Mouse (Mus musculus) olfactory bulb, adult 2 months (tissue): Measurements from ENCODE around the gene Copz1. TPM values are rescaled to one million over a fixed set of nuclear protein-coding genes. Genes with fewer than 3 reads are reported as not detected.
A peak's percentile ranks its signal among the peaks of the same experiment; 100 is the strongest.

Experiments
- H3K27ac ChIP-seq: fragments of 200-500 bp; 2 replicates; pipeline ENCODE4 v1.5.1; 2012; ENCODE audit warnings: low read depth, low read length; ENCODE audit not compliant: insufficient read depth
- H3K4me1 ChIP-seq: fragments of 200-500 bp; 2 replicates; pipeline ENCODE4 v1.6.1; 2012; ENCODE audit warnings: low read length; ENCODE audit not compliant: control insufficient read depth, insufficient read depth
- H3K4me3 ChIP-seq: fragments of 200-500 bp; 2 replicates; pipeline ENCODE4 v1.5.1; 2012; ENCODE audit warnings: mild to moderate bottlenecking, low read depth, low read length, moderate library complexity; ENCODE audit not compliant: insufficient read depth
- CTCF ChIP-seq: fragments of 200-500 bp; IDR thresholded peaks from 2 replicates; pipeline ENCODE4 v1.5.1; 2012; ENCODE audit warnings: low read depth, mild to moderate bottlenecking, low read length, moderate library complexity; ENCODE audit not compliant: insufficient read depth
- POLR2A ChIP-seq: fragments of 200-500 bp; IDR thresholded peaks from 2 replicates; pipeline ENCODE4 v1.6.1; 2012; ENCODE audit warnings: mild to moderate bottlenecking, low read depth, low read length, moderate library complexity; ENCODE audit not compliant: insufficient read depth
- WGBS: fragments of 180-500 bp; shearing (Covaris S2); methylation state at CpG from one replicate; pipeline ENCODE4 v1.1.7; 2018; 5-methylcytosine and 5-hydroxymethylcytosine counted together
- polyA plus RNA-seq: library from polyadenylated mRNA; stranded (reverse); fragments of >200 nt; gene quantifications from 2 replicates; pipeline ENCODE4 v1.2.4, GENCODE M21; 2012; ENCODE audit warnings: low replicate concordance; ENCODE audit not compliant: missing spikeins, insufficient read depth, insufficient read length

Copz1 gene
- polyA plus RNA-seq, 1 experiment = not detected

GRCm38 (mm10) chr15:103250195-103250740 lies 22.2 kb upstream of the Copz1 start:
- Histone ChIP-seq H3K4me1 (peaks cover 5% of the 10 kb centered on the region; the same call in 1 of the 2 replicates), H3K4me3 (no peak overlapping the region), H3K27ac (no peak overlapping the region)
- 23% methylated on average over 2 of the region's 2 CpGs for WGBS
- TF ChIP-seq POLR2A = no peak
- TF ChIP-seq CTCF = peak; percentile 85; the same call in 1 of the 2 replicates

DNA sequence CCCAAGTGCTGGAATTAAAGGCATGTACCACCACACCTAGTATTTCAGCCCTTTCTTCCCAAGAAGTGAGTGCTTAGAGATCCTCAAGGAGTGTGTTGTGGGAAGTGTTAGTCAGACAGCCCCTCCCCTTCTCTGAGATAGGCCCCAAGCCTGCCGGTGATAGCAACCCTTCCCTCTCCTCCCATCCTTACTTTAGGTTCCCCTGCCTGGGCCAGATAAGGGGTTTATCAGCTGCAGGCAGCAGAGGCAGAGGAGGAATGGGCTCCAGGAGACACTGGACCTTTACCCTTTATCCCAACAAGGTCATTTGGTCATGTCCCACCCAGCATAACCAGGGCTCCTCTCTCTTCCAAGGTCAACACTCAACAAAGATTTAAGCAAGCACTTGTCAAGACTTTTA lies 20.9 kb upstream of the Copz1 start:
- Histone ChIP-seq H3K4me3 (no peak overlapping the region), H3K27ac (no peak overlapping the region), H3K4me1 (peaks cover 6% of the 10 kb centered on the region; the same call in 1 of the 2 replicates)
- 40% methylated on average over 1 of the region's 1 CpGs for whole genome bisulfite sequencing
- TF ChIP-seq CTCF = no peak
- no peak for TF ChIP-seq POLR2A

GRCm38 (mm10) chr15:103252660-103253059 lies 19.9 kb upstream of the Copz1 start:
- 83% methylated on average over 3 of the region's 3 CpGs for WGBS
- TF ChIP-seq CTCF (no peak), POLR2A (no peak)
- H3K4me3 ChIP-seq = no peak overlapping the region

GRCm38 (mm10) chr15:103253352-103253751 lies 19.2 kb upstream of the Copz1 start:
- 100% methylated on average over 1 of the region's 1 CpGs for WGBS
- Histone ChIP-seq H3K4me3 (no peak overlapping the region), H3K4me1 (peaks cover 6% of the 10 kb centered on the region; the same call in 1 of the 2 replicates), H3K27ac (no peak overlapping the region)
- TF ChIP-seq POLR2A (no peak), CTCF (no peak)

More at GRCm38 (mm10) chr15:103252660-103253059, 19.9 kb upstream of the Copz1 start:
- Histone ChIP-seq H3K27ac (no peak overlapping the region), H3K4me1 (peaks cover 6% of the 10 kb centered on the region; the same call in 1 of the 2 replicates)

GRCm38 (mm10) chr15:103255169-103255568 lies 17.3 kb upstream of the Copz1 start:
- peak overlapping the region; percentile 27 for H3K4me3 ChIP-seq
- TF ChIP-seq POLR2A = no peak
- TF ChIP-seq CTCF = no peak
- H3K4me1 ChIP-seq = peaks cover 6% of the 10 kb centered on the region; the same call in 1 of the 2 replicates
- no peak overlapping the region for H3K27ac ChIP-seq
- 2% methylated on average over 25 of the region's 25 CpGs for WGBS

GRCm38 (mm10) chr15:103256210-103256986 lies 16.1 kb upstream of the Copz1 start:
- H3K4me3 ChIP-seq = no peak overlapping the region
- TF ChIP-seq POLR2A (no peak), CTCF (no peak)
- H3K4me1 ChIP-seq = peaks cover 6% of the 10 kb centered on the region; the same call in 1 of the 2 replicates
- 95% methylated on average over 6 of the region's 6 CpGs for WGBS
- no peak overlapping the region for H3K27ac ChIP-seq

DNA sequence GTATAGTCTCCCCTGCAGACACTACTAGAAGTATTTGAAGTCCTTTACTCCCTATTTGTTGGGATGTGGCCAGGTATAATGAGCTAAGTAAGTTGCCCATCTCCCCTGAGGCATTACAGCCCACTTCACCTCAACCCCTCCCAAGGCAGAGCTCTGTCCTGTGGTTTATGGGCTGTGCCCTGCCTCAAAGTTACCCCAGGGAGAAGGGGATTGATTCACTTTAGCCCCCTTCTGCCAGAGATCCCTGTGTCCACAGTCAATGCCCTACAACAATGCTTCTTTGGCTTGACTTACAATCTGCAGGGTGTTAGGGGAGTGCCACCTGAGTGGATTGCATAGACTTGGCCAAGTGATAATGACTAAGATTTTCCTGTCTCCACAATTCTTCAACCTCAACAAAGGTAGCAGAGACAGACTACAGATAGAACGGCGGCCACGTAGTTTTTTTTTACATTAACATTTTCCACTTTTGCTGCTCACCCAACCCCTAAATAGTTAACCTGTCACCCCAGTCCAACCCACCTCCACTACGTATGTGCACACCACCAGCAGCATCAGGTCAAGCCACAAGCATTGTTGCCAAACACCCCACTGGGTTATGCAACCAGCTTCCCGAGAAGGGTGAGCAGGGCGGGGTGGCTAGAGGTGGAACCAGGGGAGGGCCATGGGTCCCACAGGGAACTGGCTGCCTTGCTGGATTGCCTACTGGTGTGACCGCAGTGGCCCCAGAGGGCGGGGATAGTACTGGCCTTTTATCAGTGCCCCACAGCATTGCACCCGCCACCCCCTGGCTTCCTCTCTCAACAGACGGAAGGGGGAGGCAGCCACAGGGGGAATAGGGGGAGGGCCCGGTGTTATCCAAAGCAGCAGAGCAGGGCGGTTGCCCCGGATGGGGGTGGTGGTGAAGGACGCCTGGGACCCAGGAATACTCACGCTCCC lies 14.5 kb upstream of the Copz1 start, which contains the start of gene Nfe2:
TSS of gene Nfe2 (minus strand) at position 614 of the 939 bp plus-strand sequence.
- H3K27ac ChIP-seq = no peak within 1 kb of the TSS
- no peak within 1 kb of the TSS for H3K4me3 ChIP-seq
- TF ChIP-seq POLR2A (no peak), CTCF (no peak)

GRCm38 (mm10) chr15:103259162-103259561 lies 13.4 kb upstream of the Copz1 start:
- no peak overlapping the region for H3K4me3 ChIP-seq
- TF ChIP-seq CTCF = no peak
- TF ChIP-seq POLR2A = no peak
- H3K27ac ChIP-seq = no peak overlapping the region
- WGBS = 86% methylated on average over 5 of the region's 5 CpGs
- H3K4me1 ChIP-seq = peaks cover 6% of the 10 kb centered on the region; the same call in 1 of the 2 replicates

More for the DNA sequence above, 14.5 kb upstream of the Copz1 start, which contains the start of gene Nfe2:
- 23% methylated on average over 15 of the region's 15 CpGs for WGBS
- peaks cover 6% of the 10 kb centered on the region; the same call in 1 of the 2 replicates for H3K4me1 ChIP-seq

- Histone ChIP-seq H3K4me3 (no peak overlapping the region), H3K27ac (no peak overlapping the region), H3K4me1 (peaks cover 4% of the 10 kb centered on the region; the same call in 1 of the 2 replicates)
- TF ChIP-seq POLR2A = no peak
- TF ChIP-seq CTCF = no peak
- 63% methylated on average over 1 of the region's 1 CpGs for WGBS
These were observed 12.5 kb upstream of the Copz1 start for GRCm38 (mm10) chr15:103259989-103260388.
